Mouse (Mus musculus) adrenal gland, adult 2 months (tissue): ENCODE data around the gene Fuz. TPM values are rescaled to one million over a fixed set of nuclear protein-coding genes. Genes with fewer than 3 reads are reported as not detected.
"Not testable (repeated sequence)": the region's sequence is repeated elsewhere in the genome, so short reads cannot be mapped to it uniquely, and the experiment has no call there.

Experiments
- DNase-seq: peaks from one replicate; pipeline ENCODE4 v3.0.0; 2021
- polyA plus RNA-seq: library from polyadenylated mRNA; depleted of rRNA; stranded (reverse); fragments of >200 nt; gene quantifications from 2 replicates; pipeline ENCODE4 v1.2.3, GENCODE M21; 2012
- total RNA-seq, 2 experiments: library from RNA; stranded (reverse); gene quantifications; 2 replicates each; pipeline ENCODE4 v1.2.3; 2021

The Fuz gene
- total and polyA plus RNA-seq, 3 experiments: 24.2 to 203 (median 28.0) TPM

GRCm38 (mm10) chr7:44860576-44861428 lies 35.1 kb upstream of the Fuz start:
- peak; percentile 77 for DNase-seq

- DNase-seq: peak; percentile 45
Measured at GRCm38 (mm10) chr7:44861429-44861816, 34.5 kb upstream of the Fuz start.

- peak; percentile 56 for DNase-seq
Measured at GRCm38 (mm10) chr7:44862434-44862833, 33.4 kb upstream of the Fuz start.

GRCm38 (mm10) chr7:44863210-44863609 lies 32.7 kb upstream of the Fuz start:
- DNase-seq: peak; percentile 42

GRCm38 (mm10) chr7:44863982-44864494 lies 31.8 kb upstream of the Fuz start:
- peak; percentile 18 for DNase-seq

- peak; percentile 49 for DNase-seq
Measured at GRCm38 (mm10) chr7:44864595-44865542, 31.0 kb upstream of the Fuz start.

- peak; percentile 92 for DNase-seq
Measured at GRCm38 (mm10) chr7:44866276-44867009, 29.4 kb upstream of the Fuz start.

- DNase-seq: peak; percentile 64
Measured at GRCm38 (mm10) chr7:44867010-44867702, 28.7 kb upstream of the Fuz start.

- peak; percentile 40 for DNase-seq
Measured at GRCm38 (mm10) chr7:44867802-44868201, 28.1 kb upstream of the Fuz start.

GRCm38 (mm10) chr7:44868465-44868864 lies 27.4 kb upstream of the Fuz start:
- peak; percentile 47 for DNase-seq

GRCm38 (mm10) chr7:44868919-44869696 lies 26.8 kb upstream of the Fuz start:
- DNase-seq: peak; percentile 91

GRCm38 (mm10) chr7:44869697-44870528 lies 26.0 kb upstream of the Fuz start, which contains the start of gene Ptov1:
Gene Ptov1 (minus strand): TSS chr7:44869788.
- peak; percentile 95 for DNase-seq

GRCm38 (mm10) chr7:44870614-44871013 lies 25.3 kb upstream of the Fuz start:
- no peak for DNase-seq

GRCm38 (mm10) chr7:44871181-44871580 lies 24.7 kb upstream of the Fuz start:
- DNase-seq: no peak

GRCm38 (mm10) chr7:44871774-44872173 lies 24.1 kb upstream of the Fuz start:
- DNase-seq: not testable (repeated sequence)

- DNase-seq: no peak
Measured at GRCm38 (mm10) chr7:44877833-44878232, 18.0 kb upstream of the Fuz start.

GRCm38 (mm10) chr7:44883036-44883435 lies 12.8 kb upstream of the Fuz start:
- peak; percentile 78 for DNase-seq

GRCm38 (mm10) chr7:44884637-44885036 lies 11.2 kb upstream of the Fuz start:
- DNase-seq: no peak

- DNase-seq: no peak
Measured at GRCm38 (mm10) chr7:44886964-44887363, 8.9 kb upstream of the Fuz start.
